Mouse (Mus musculus) myocyte (in vitro differentiated cells): ENCODE measurements around the gene Snap91.

ENCODE experiments used
- CEBPB ChIP-seq: IDR thresholded peaks from 2 replicates; pipeline ENCODE4 v1.6.1; 2011; ENCODE audit warnings: mild to moderate bottlenecking, moderate library complexity; ENCODE audit not compliant: poor library complexity, insufficient read depth, severe bottlenecking
- E2F4 ChIP-seq: IDR thresholded peaks from one replicate; pipeline ENCODE4 v1.6.1; 2011; ENCODE audit warnings: mild to moderate bottlenecking, control low read depth, moderate library complexity; ENCODE audit not compliant: insufficient read depth
- MAX ChIP-seq: IDR thresholded peaks from one replicate; pipeline ENCODE4 v1.6.1; 2011; ENCODE audit warnings: low read depth, mild to moderate bottlenecking, control low read depth
- MYOD1 ChIP-seq, 3 experiments: IDR thresholded peaks; one replicate each; pipeline ENCODE4 v1.6.1; 2011; ENCODE audit warnings: control low read depth in 2 of 3, low read depth in 2 of 3, mild to moderate bottlenecking in 2 of 3, moderate library complexity in 1 of 3; ENCODE audit not compliant: insufficient read length in 2 of 3, control insufficient read depth in 1 of 3
- POLR2A ChIP-seq: IDR thresholded peaks from one replicate; pipeline ENCODE4 v1.6.1; 2011; ENCODE audit warnings: low read depth, mild to moderate bottlenecking, control low read depth, moderate library complexity; ENCODE audit not compliant: insufficient read length
- TCF3 ChIP-seq: IDR thresholded peaks from one replicate; pipeline ENCODE4 v1.6.1; 2011; ENCODE audit warnings: low read depth, control low read depth; ENCODE audit not compliant: insufficient read length
- USF1 ChIP-seq: IDR thresholded peaks from one replicate; pipeline ENCODE4 v1.6.1; 2011; ENCODE audit warnings: low read depth, mild to moderate bottlenecking, control low read depth, moderate library complexity

DNA sequence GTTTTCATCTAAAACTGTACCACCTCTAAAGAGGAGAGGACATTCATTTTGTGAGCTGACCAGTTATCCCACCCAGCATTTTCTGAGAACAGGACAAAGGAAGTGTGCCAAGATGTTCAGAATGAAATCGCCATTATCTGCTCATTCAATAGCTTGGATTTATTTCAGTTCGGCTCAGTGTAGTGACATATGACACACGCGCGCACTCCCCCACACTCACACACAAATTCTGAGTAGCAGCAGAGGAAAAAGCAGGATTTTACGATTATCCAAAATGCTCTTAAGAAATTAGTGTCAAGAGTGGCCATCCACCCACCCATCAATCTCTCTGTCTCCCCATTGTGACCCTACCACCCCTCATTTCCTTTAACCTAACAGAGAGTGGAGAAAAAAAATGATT is 1.7 kb downstream of the Snap91 start:
- TF ChIP-seq POLR2A, result no peak
- TF ChIP-seq CEBPB, result no peak
- TF ChIP-seq MAX, result no peak
- TF ChIP-seq TCF3, result no peak
- no peak for TF ChIP-seq MYOD1 (IDR thresholded peaks at IDR 0.05; ENCODE audit: control insufficient read depth in 1 of 3, insufficient read length in 2 of 3, low read depth in 2 of 3)
- no peak for TF ChIP-seq E2F4
- no peak for TF ChIP-seq USF1
